Mouse (Mus musculus) hindbrain, embryonic 16.5 days (tissue): ENCODE data around the gene Szt2. TPM values are rescaled to one million over a fixed set of nuclear protein-coding genes. Genes with fewer than 3 reads are reported as not detected.

Experiments used
- ATAC-seq: fragments of 200-750 bp; cut with Nextera tagmentation; 2 replicates; pipeline ENCODE4 v1.8.0; 2017; ENCODE audit warnings: moderate TSS enrichment, moderate library complexity
- H3K27ac ChIP-seq: fragments of 300-500 bp; sonication (generic); 2 replicates; pipeline ENCODE4 v1.5.1; 2014; ENCODE audit warnings: low read depth, mild to moderate bottlenecking, control low read depth, low read length, moderate library complexity
- H3K27me3 ChIP-seq: fragments of 300-500 bp; sonication (generic); replicated peaks from 2 replicates; pipeline ENCODE4 v1.6.1; 2014; ENCODE audit warnings: low read length; ENCODE audit not compliant: control insufficient read depth, insufficient read depth
- H3K36me3 ChIP-seq: fragments of 300-500 bp; sonication (generic); 2 replicates; pipeline ENCODE4 v1.6.1; 2014; ENCODE audit warnings: mild to moderate bottlenecking, low read length, moderate library complexity, mixed read lengths; ENCODE audit not compliant: control insufficient read depth, insufficient read depth
- H3K4me1 ChIP-seq: fragments of 300-500 bp; sonication (generic); 2 replicates; pipeline ENCODE4 v1.6.1; 2014; ENCODE audit warnings: low read depth, low read length; ENCODE audit not compliant: control insufficient read depth, insufficient read depth
- H3K4me2 ChIP-seq: fragments of 300-500 bp; sonication (generic); 2 replicates; pipeline ENCODE4 v1.6.1; 2014; ENCODE audit warnings: mild to moderate bottlenecking, low read length, control low read depth, moderate library complexity
- H3K4me3 ChIP-seq: fragments of 300-500 bp; sonication (generic); 2 replicates; pipeline ENCODE4 v1.5.1; 2014; ENCODE audit warnings: mild to moderate bottlenecking, low read length, control low read depth, moderate library complexity
- H3K9ac ChIP-seq: fragments of 300-500 bp; sonication (generic); 2 replicates; pipeline ENCODE4 v1.6.1; 2014; ENCODE audit warnings: low read depth, mild to moderate bottlenecking, control low read depth, low read length, moderate library complexity
- H3K9me3 ChIP-seq: fragments of 300-500 bp; sonication (generic); 2 replicates; pipeline ENCODE4 v1.6.1; 2014; ENCODE audit warnings: mild to moderate bottlenecking, low read length, moderate library complexity; ENCODE audit not compliant: control insufficient read depth
- WGBS: fragments of 180-500 bp; shearing (Covaris S2); extraction: QIAGEN DNeasy Blood & Tissue Kit; methylation state at CpG from one replicate; pipeline ENCODE4 v1.1.7; 2014; 5-methylcytosine and 5-hydroxymethylcytosine counted together
- polyA plus RNA-seq: library from polyadenylated mRNA; unstranded; fragments of >200 nt; fragmentation: Nextera tagmentation; extraction: Ambion mirVana; gene quantifications from 2 replicates; pipeline ENCODE4 v1.2.1, GENCODE M21; 2015

The Szt2 gene
- polyA plus RNA-seq, 1 experiment from 2014 or later = 8.0 TPM

DNA sequence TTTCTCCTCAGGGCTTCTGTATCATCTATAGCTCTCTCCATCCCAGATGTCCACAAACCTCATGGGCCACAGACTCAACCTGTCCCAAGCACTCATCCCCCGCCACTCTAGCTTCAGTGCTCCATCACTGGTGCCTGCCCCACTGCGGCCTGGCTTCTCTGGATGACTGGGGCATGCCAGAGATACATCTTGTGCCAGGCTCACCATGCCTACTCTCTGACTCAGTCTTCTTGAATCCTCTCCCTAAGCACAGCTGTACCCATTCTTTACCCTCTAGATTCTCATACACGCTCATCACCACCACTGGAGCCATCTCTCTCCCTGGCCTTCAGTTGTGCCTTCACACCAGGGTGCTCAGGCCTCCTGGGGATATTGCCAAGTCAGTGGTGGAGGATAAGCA lies 45.1 kb downstream of the Szt2 start:
- no peaks in the 10 kb centered on the region for H3K9me3 ChIP-seq
- no peak overlapping the region for H3K4me3 ChIP-seq
- no peak for ATAC-seq
- no peak overlapping the region for H3K27ac ChIP-seq
- peaks cover 12% of the 10 kb centered on the region for H3K4me1 ChIP-seq
- peaks cover 39% of the 10 kb centered on the region for H3K36me3 ChIP-seq
- H3K27me3 ChIP-seq = no peaks in the 10 kb centered on the region
- no peak overlapping the region for H3K9ac ChIP-seq
- H3K4me2 ChIP-seq = no peak overlapping the region
- 93% methylated on average over 3 of the region's 3 CpGs for WGBS

DNA sequence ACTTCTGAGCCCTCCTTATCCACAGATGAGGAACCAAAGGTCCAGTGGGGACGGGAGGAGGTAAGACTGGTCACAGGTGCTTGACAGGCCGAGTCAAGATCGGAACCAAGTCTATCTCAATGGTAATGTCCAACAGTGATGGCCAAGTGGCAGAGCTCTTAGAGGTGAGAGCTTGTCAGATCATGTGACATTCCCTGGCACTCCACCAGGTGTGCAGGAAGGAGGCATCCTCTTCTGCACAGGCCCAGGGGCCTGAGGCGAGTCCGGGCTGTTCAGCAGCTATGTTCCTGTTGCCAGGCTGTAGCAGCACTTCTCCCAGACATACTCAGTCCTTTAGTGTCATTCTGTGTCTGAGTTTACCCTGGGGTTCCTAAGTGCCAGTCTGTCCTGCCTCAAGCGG lies 46.2 kb downstream of the Szt2 start:
- Histone ChIP-seq H3K27ac (no peak overlapping the region), H3K9ac (no peak overlapping the region), H3K4me2 (no peak overlapping the region), H3K36me3 (peaks cover 36% of the 10 kb centered on the region), H3K4me3 (no peak overlapping the region), H3K4me1 (peaks cover 12% of the 10 kb centered on the region), H3K9me3 (no peaks in the 10 kb centered on the region), H3K27me3 (no peaks in the 10 kb centered on the region)
- 96% methylated on average over 6 of the region's 6 CpGs for WGBS
- ATAC-seq = no peak

DNA sequence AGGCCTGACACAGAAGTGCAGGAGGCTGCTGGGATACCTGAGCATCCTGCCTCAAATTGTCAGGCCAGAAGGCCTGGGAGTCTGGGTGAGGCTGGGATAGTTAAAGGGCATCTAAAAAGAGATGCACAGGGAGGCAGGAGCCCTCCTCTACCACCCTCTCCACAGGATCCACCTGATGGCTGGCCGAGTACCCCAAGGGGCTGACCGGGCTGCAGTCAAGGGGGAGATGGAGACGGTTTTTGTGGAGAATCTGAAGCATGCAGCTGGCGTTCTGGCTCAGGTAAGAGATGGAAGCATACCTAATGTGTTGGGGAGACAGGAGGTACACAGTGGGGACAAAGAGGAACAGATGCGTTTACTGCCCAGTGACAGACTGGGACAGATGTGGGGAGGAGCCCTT lies 47.6 kb downstream of the Szt2 start:
- Histone ChIP-seq H3K36me3 (peaks cover 31% of the 10 kb centered on the region), H3K9ac (0 out of 2 replicates have a peak overlapping the region, but pooled peaks have one; percentile 4)

DNA sequence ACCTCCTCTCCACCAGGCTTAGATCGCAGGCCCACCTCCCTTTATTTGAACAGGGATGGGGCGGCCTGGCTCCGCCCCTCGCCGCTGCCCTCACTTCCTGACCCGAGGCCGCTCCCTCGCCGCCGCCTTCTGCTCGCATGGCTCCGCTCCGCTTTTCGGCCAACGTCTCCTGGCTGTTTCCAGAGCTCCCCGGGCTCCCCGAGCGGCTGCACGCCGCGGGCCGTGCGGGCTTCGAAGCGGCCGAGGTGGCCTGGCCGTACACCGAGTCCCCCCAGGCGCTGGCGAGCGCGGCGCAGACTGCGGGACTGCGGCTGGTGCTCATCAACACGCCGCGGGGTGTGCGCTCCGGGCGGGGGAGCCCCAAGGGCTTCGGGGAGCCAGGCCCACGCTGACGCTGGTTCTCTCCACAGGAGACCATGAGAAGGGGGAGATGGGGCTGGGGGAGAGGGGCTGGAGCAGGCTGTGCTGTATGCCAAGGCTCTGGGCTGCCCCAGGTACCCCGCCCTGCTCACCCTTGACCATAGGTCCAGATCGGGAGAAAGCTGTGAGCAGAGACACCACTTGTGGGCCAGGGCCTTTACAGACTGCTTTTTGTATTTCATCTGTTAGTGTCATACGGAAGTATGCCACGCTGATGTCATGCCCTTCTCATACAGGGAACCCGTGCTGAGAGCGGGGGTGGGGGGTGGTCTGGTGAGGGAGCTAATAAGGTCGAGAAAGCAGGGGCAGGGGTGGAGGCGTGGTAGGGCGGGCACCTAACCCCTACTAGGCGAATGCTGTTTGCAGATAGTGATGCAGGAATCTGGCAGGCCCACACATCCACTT lies 49.0 kb downstream of the Szt2 start:
- Histone ChIP-seq H3K36me3 (peaks cover 20% of the 10 kb centered on the region), H3K9me3 (no peaks in the 10 kb centered on the region), H3K4me3 (peak overlapping the region; percentile 63), H3K27me3 (no peaks in the 10 kb centered on the region), H3K4me1 (peaks cover 12% of the 10 kb centered on the region), H3K9ac (peak overlapping the region; percentile 88), H3K4me2 (peak overlapping the region; percentile 94), H3K27ac (peak overlapping the region; percentile 91)
- peak; percentile 85 for ATAC-seq
- 2% methylated on average over 54 of the region's 54 CpGs for WGBS

More for the DNA sequence above, 47.6 kb downstream of the Szt2 start:
- no peak for ATAC-seq
- Histone ChIP-seq H3K9me3 (no peaks in the 10 kb centered on the region), H3K4me2 (no peak overlapping the region), H3K4me3 (no peak overlapping the region), H3K27ac (no peak overlapping the region), H3K4me1 (peaks cover 12% of the 10 kb centered on the region), H3K27me3 (no peaks in the 10 kb centered on the region)
- 90% methylated on average over 5 of the region's 5 CpGs for WGBS

DNA sequence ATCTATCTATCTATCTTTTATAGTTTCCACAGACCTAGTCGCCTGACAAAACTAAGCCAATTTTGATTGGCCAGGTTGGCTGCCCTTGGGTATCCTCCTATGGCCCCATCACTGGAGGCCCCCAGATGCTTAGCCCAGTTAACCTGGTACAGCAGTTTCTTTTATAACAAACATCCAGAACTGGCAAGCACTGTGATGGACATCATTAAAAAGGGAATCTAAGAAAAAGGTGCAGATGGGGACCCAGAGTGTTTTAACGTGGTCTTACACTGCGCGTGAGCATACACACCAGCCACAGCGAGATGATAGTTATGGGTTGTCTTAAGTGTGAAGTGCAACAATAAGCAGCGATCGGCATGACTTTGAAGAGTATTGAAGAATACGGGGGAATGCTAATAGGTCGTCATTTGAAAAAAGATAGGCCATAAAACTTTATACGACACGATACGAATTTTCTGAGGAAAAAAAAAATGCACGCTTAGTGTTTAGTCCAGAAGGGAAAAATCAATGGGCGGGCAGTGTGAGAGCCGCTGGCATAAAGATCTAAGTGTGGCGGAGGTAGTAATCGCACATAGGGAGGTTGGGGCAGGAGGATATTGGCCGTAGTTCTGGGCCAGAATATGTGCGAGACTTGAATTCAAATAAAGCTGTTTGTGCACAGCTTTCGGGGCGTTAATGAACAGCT lies 49.7 kb downstream of the Szt2 start:
- peak; percentile 52; the same call in 1 of the 2 replicates for ATAC-seq
- 14% methylated on average over 21 of the region's 21 CpGs for WGBS
- Histone ChIP-seq H3K4me3 (peak overlapping the region; percentile 63), H3K27ac (peak overlapping the region; percentile 91), H3K4me2 (peak overlapping the region; percentile 94), H3K9me3 (no peaks in the 10 kb centered on the region), H3K4me1 (peaks cover 12% of the 10 kb centered on the region), H3K27me3 (no peaks in the 10 kb centered on the region), H3K9ac (peak overlapping the region; percentile 88), H3K36me3 (peaks cover 13% of the 10 kb centered on the region)

DNA sequence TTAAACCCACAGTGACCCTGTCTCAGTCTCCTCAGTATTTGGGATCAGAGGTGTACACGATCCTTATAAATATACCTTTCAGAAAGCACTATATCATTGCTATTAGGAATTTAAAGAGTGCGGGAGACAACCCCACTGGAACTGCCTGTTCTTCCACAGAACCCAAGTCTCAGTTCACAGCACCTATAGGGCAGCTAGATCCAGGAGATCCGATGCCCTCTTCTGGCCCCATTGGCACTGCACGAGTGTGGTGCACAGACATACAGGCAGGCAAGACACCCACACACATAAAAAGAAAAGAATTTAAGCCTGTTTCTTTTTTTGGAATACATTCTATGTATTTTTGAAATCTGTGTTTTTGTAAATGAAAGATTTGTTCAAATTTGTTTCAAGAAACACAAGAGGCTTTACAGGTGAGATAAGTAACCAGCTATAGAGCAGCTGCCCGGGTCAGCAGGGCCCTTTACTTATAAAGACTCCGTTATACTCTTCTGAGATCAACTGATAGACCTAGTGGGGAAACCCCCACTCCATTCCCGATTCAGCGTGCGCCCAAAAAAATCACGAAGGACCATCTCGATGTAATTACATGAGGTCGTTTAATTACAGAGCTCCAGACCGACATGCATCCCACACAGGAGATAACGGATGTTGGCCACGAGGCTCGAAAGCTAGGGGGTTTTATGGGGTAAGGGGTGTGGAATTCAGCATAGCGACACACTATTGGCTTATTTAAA lies 50.7 kb downstream of the Szt2 start:
- Histone ChIP-seq H3K9me3 (no peaks in the 10 kb centered on the region), H3K4me1 (peaks cover 12% of the 10 kb centered on the region), H3K36me3 (peaks cover 5% of the 10 kb centered on the region), H3K27ac (no peak overlapping the region), H3K4me2 (no peak overlapping the region), H3K27me3 (no peaks in the 10 kb centered on the region), H3K9ac (no peak overlapping the region), H3K4me3 (no peak overlapping the region)
- WGBS = 83% methylated on average over 17 of the region's 17 CpGs
- no peak for ATAC-seq

DNA sequence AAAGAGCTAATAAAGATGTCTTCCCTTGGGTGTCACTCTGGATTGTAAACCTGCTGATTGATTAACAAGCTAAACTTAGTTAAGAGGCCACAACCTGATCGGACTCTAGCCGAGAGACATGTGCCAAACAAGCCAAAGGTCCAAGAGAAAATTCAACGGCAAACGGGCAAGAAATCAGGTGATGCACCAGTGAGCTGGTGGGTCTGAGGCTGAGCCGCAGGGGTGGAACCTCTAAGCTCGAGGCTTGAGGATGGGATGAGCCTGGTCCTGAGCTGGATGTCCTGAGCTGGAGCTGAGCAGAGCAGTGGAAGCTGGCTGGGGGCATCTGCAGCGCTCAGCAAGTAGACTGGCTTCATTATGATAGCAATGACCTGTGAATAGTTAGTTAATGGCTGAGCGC lies 51.6 kb downstream of the Szt2 start:
- WGBS = 85% methylated on average over 8 of the region's 8 CpGs
- no peak for ATAC-seq
- Histone ChIP-seq H3K9ac (no peak overlapping the region), H3K9me3 (no peaks in the 10 kb centered on the region), H3K27ac (no peak overlapping the region), H3K27me3 (no peaks in the 10 kb centered on the region), H3K36me3 (no peaks in the 10 kb centered on the region), H3K4me3 (no peak overlapping the region), H3K4me1 (peaks cover 12% of the 10 kb centered on the region), H3K4me2 (no peak overlapping the region)

DNA sequence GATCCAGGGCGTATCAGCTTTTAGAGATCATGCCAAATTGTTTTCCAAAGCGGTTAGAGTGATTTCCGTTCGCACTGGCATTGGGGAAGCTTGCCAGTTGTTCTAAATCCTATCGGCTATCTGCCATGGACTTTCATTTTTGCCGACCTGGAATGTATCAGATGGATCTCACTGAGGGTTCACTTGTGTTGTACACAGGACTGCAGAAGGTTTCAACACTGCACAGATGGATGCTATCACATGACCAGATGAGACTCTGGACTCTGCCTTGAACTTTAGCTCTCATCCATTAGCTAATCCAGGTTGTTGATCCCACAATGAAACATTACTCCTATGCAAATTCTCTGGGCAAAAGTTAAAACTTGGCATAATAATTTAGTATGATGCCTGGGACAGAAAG lies 52.3 kb downstream of the Szt2 start:
- no peaks in the 10 kb centered on the region for H3K27me3 ChIP-seq
- H3K4me1 ChIP-seq = peaks cover 12% of the 10 kb centered on the region
- no peak overlapping the region for H3K4me2 ChIP-seq
- WGBS = 84% methylated on average over 6 of the region's 6 CpGs
- no peak for ATAC-seq
- H3K36me3 ChIP-seq = no peaks in the 10 kb centered on the region
- H3K9me3 ChIP-seq = no peaks in the 10 kb centered on the region
- no peak overlapping the region for H3K27ac ChIP-seq
- H3K9ac ChIP-seq = no peak overlapping the region
- H3K4me3 ChIP-seq = no peak overlapping the region

DNA sequence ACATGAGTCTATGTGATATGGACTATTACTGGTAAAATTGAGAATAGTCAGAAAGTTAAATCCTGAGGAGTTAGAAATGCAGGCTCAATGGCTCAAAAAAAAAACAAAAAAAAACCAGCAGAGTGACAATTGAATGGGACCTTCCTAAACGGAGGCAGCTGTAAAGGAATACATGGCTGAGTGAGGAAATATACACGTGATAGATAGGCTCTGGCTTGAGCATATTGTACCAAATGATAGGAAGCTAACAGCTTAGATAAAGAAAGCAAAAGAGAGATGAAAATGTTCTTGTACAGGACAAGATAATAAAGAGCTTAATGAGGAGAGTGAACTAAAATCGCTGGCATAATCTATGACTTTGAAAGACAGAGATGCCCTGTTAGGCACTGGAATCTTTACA lies 54.8 kb downstream of the Szt2 start:
- WGBS = 70% methylated on average over 3 of the region's 3 CpGs
- no peaks in the 10 kb centered on the region for H3K36me3 ChIP-seq
- no peak overlapping the region for H3K9ac ChIP-seq
- H3K4me2 ChIP-seq = no peak overlapping the region
- H3K4me1 ChIP-seq = peaks cover 3% of the 10 kb centered on the region; the same call in 1 of the 2 replicates
- H3K4me3 ChIP-seq = no peak overlapping the region
- H3K27me3 ChIP-seq = no peaks in the 10 kb centered on the region
- no peak overlapping the region for H3K27ac ChIP-seq
- no peak for ATAC-seq
- no peaks in the 10 kb centered on the region for H3K9me3 ChIP-seq
